Mouse (Mus musculus): Measurements from ENCODE around the gene Ormdl2.
"Not testable (repeated sequence)": the region's sequence is repeated elsewhere in the genome, so short reads cannot be mapped to it uniquely, and the experiment has no call there.

Ormdl2 gene
- long read RNA-seq, experiment 1, transcript Ormdl2-201 (4 exons, 1,573 nt) = major isoform, 45 of 75 reads
- long read RNA-seq, experiment 1, transcript Ormdl2-204 (4 exons, 724 nt) = minor isoform, 19 of 75 reads
- long read RNA-seq, experiment 1, partial matches to known transcripts = 4 of 75 reads
- long read RNA-seq, experiment 1, other reads (novel, unspliced or antisense) = 6 of 75 reads
- long read RNA-seq, experiment 2, transcript Ormdl2-204 (4 exons, 724 nt) = minor isoform, 21 of 81 reads
- long read RNA-seq, experiment 2, transcript Ormdl2-201 (4 exons, 1,573 nt) = major isoform, 44 of 81 reads
- long read RNA-seq, experiment 2, partial matches to known transcripts = 5 of 81 reads
- long read RNA-seq, experiment 2, other reads (novel, unspliced or antisense) = 8 of 81 reads

DNA sequence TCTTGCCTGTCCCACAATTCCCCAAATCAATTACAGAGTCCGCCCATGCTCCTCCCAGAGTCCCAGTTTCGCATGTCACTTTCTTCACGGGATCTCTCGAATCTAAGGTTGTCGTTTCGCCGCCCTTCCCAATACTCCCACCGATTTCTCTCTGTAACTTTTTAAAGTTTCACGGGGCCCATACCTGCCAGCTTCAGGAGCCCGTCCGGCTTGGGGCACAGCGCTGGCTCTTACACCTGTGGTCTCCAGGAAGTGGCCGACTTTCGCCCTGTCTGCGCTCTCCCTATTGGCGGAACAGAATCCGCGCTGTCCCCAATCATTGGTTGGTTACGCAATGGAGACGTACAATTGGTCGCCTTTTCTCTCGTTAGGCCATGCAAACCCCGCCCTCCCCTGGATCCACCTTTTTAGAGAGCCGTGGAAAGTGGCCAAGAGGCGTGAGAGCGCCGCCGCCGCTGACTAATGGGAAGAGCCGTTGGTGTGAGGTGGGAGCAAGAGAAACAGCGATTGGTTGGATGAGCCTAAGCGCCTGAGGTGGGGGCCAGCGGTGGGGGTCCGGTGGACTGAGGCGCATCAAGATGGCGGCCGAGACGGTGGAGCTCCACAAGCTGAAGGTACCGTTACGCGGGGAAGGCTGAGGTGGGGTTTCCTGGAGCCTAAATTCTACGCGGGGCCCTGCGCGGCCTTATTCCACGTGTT lies at the start of gene Ormdl2:
Gene Ormdl2 (minus strand): TSS at position 288 of the 699 bp plus-strand sequence.
- intact Hi-C loops (cut with DNase I) = no loop called here

DNA sequence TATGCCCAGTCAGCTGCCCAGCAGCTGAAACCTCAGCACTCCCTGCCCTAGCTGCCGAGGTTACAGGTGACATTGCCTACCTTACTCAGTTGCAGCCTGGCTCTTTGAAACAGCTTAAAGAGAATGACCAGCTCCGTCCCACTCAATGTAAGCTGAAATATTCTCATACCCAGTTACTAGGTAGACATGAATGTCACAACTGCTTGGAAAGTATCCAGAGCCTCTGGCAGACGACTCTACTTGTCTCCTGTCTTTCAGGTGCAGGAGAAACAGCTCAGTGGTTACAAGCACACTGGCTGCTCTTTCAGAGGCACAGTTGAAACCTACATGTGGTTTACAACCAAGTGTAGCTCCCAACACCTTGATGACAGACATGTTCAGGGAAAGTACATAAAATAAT lies 48.9 kb upstream of the Ormdl2 start:
- intact Hi-C loops (cut with DNase I) = no loop called here

DNA sequence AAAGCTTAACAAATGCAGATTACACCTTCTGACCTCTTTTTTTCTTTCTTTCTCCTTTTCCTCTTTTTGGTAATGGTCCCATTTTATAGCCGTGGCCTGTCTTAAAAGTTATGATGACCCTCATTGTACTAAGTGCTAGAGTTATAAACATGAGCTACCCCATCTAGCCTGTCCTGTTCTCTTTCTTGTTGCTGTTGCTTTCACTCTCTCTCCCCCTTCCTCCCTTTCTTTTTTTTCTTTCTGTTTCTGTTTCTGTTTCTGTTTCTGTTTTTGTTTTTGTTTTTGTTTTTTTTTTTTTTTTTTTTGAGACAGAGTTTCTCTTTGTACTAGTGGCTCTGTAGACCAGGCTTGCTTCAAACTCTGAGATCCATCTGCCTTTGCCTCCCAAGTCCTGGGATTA lies 45.1 kb upstream of the Ormdl2 start:
- intact Hi-C loops (cut with DNase I) = no loop called here

DNA sequence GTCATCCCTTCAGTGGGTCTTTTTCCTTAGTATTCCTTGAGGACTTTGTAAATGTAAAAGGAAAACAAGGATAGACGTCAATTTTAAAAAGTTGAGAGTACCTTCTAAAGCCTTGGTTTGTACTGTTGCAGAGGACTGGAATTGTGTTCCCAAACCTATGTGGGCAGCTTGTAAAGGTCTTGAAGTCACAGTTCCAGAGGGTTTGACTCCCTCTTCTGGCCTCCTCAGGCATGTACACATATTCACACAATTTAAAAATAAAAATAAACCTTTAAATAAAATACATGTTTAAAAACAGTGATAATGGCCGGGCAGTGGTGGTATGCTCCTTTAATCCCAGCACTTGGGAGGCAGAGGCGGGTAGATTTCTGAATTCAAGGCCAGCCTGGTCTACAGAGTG lies 44.6 kb upstream of the Ormdl2 start:
- intact Hi-C loops (cut with DNase I) = no loop called here

DNA sequence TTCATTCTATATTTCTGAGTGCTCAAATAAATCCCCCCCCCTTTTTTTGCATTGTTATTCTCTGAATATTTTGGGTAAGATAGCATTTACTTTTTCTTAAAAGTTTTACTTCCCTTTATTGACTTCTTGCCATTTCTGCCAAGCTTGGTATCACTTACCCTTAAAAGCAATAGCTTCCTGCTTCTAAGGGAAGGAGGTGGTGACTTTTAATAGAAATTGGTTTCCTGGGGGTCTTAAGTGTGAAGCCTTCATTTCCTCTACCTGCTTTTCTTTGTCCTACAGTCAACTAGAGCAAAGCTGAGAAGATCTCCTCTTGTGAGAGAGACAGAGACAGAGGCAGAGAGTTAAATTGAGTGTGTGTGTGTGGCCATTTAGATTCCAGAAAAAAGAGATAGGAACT lies 39.7 kb upstream of the Ormdl2 start:
- intact Hi-C loops (cut with DNase I) = no loop called here

DNA sequence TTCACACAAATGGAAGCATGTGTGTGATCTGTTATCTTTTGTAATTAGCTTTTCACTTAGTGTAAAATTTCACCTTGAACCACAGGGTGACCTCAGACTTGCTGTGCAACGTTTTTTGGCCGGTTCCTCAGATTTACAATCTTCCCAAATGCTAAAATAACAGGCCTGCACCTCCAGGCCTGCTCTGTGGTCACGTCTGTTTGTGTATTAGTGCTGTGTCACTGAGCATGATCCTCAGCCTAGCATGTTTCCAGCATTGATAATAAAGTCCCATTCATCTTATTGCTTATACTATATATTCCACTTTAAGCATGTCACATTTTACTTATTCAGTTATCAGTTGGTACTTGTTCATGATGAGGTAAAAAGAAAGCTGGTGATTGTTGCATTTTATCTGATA lies 28.9 kb upstream of the Ormdl2 start:
- intact Hi-C loops (cut with DNase I) = no loop called here

DNA sequence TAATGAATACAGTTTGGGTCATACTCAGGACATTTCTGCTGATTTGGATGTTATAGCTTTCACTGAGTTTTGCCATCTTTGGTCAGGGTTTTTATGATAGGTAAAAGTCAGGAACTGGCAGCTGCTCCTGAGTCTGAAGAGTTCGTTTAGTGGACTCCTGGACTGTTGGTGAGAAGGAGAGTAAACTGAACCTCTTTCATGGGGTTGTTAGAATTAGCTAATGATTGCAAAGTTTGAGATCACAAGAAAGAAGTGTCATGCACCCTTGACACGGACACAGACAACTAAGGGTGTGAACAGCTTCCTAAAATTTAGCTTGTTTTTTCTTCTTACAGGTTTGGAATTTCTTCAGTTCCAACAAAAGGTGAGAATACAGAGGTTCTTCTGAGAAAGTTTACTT lies 27.0 kb upstream of the Ormdl2 start:
- intact Hi-C loops (cut with DNase I) = loop anchor here (5.0 kb wide), 1 partner anchor 129 kb away; no protein-coding TSS in a partner anchor

DNA sequence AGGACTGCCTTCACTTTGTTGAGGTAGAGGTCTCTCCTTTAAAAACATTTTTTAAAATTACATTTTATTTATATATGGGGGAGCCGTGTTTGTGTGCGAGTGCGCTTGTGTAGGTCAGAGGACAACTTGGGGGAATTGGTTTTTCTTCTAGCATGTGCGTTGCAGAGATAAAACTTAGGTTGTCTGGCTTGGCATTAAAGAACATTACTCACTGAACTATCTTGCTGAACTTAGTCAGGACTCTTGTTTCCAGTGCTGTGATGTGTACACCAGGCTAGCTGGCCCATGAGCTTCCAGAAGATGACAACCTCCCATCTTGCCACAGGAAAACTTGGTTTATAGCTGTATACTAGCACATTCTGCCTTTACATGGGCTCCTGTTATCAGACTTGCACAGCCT lies 25.2 kb upstream of the Ormdl2 start:
- intact Hi-C loops (cut with DNase I) = loop anchor here (5.0 kb wide), 1 partner anchor 131 kb away; no protein-coding TSS in a partner anchor

DNA sequence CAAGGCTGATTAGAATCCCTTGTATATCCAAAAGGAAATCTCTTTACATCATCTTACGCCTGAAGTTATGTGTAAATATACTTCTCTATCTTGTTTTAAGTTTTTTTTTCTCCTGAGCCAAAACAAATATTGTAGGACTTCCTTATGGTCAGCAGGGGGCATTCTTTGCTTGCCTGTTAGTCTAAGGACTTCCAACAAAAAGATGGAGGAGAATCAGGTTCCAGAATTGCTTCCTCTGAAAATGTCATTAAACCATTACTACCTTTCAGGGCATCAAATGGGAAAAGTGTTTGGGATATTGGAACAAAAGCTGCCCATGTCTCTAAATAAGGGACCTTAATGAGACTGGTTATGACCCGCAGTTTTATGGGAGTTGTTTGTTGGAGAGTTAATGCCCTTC lies 24.1 kb upstream of the Ormdl2 start:
- intact Hi-C loops (cut with DNase I) = loop anchor here (2.0 to 5.0 kb wide), 2 partner anchors 49 to 132 kb away; no protein-coding TSS in a partner anchor

DNA sequence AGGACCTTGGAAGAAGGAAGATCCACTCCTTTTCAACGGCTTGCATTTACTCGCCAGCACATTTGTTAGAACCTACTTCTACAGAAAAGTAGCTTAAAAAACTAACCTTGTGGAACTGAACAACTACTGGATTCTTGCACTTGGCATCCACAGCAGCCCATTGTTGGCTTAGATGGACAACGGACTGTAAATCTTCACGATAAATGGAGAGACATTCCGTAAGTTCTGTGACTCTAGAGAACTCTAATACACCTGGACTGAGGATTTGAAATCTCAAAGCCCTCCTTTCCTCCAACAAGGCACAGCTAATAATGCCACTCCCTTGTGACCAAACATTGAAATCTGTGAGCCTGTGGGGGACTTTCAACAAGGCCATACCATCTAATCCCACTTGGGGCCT lies 21.8 kb upstream of the Ormdl2 start:
- intact Hi-C loops (cut with DNase I) = no loop called here

DNA sequence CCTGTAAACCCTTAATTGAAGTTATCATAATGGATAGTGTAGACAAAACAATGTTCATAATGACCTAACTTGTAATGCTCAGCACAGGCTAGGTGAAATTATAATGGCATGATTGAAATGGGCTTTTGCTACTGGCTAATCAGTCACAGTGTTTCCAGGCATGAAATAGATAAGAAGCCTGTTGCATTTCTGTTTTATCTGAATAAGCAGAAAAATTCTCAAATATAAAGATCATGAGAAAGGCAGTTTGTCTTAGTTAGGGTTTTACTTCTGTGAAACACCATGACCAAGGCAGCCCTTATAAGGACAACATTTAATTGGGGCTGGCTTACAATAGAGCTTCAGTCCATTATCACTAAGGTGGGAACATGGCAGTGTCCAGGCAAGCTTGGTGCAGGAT lies 19.2 kb upstream of the Ormdl2 start:
- intact Hi-C loops (cut with DNase I) = no loop called here

DNA sequence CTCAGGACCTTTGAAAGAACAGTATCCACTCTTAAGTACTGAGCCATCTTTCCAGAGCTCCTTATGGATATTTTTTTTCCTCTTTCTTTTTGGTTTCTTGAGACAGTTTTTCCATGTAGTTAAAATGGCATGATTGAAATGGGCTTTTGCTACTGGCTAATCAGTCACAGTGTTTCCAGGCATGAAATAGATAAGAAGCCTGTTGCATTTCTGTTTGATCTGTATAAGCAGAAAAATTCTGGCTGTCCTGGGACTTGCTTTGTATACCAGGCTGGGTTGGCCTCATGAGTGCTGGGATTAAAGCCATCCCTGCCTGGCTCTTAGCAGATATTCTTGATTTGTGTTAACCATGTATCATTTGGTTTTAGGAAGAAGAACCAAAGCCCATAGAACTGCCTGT lies 18.0 kb upstream of the Ormdl2 start:
- intact Hi-C loops (cut with DNase I) = no loop called here

DNA sequence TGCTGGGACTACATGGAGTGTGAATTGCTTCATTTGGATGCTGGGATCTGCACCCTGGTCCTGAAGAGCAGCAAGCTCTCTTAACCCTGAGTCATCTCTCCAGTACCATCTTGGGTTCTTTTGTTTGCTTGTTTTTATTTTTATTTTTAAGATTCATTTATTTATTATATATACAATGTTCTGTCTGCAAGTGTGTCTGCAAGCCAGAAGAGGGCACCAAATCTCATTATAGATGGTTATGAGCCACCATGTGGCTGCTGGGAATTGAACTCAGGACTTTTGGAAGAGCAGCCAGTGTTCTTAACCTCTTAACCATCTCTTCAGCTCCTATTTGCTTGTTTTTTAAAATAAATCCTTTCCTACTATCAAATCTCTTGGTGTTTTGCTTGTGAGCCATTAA lies 16.0 kb upstream of the Ormdl2 start:
- intact Hi-C loops (cut with DNase I) = no loop called here

DNA sequence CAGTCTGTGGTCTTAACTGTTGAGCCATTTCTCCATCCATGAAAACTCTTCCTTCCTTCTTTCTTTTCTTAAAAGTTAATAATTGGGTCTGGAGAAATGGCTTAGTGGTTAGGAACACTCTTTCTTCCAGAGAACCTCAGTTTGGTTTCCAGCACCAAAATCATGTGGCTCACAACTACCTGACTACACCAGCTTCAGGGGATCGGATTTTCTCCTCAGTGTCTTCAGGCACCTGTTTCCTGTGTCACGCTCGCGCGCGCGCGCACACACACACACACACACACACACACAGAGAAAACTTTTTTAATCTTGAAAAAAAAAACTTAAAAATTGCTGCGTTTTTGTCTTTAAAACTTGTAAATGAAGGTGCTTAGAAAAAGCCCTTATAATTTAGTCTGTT lies 2.4 kb upstream of the Ormdl2 start:
- intact Hi-C loops (cut with DNase I) = no loop called here

DNA sequence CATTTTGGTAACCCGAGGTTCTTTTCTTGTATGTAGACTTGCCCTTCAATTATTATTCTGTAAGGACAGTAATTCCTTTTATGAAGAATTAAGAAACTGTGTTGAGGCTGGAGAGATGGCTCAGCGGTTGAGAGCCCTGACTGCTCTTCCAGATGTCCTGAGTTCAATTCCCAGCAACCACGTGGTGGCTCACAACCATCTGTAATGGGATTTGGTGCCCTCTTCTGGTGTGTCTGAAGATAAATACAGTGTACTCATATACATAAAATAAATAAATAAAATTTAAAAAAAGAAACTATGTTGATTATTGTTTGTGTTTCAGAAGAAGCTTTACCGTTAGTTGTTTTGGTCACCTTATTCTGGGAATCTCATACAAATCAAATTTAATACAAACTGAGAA lies 1.6 kb upstream of the Ormdl2 start:
- intact Hi-C loops (cut with DNase I) = not testable (repeated sequence)

DNA sequence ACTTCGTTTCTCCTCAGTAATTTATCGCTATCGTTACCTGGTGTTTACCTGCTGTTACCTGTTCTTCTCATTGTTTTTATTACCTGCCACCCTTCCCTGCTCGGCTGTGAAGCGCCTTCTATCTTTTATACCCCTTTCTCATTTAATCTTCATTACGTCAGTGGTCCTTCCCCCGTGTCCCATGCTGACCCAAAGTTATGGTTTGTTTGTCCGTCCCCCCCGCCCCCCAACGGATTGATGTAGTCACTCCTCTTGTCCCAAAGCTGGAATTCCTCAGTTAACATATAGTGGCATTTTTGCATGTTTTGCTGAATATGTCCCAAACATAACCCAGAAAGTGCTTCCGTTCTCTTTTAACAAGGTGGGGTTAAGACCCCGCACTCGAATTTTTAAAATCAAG lies 690 bp upstream of the Ormdl2 start:
- intact Hi-C loops (cut with DNase I) = no loop called here

DNA sequence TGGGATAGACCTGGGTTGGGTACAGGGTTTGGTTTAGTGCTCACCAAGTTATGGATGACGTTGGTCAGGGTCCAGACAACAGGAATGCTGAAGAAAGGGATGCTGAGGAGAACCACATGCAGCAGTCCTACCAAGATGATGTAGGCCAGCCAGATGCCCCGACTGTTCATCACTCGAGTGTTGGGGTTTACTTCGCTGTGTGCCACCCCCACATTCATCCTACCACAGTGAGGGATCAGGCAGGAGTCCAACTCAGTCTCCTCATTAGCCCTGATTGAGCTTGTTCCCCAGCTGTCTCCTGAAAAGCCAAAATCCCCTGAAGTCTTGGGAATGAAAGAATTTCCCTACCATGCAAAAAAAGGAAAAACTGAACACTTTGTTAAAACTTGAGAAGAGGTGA lies 1.2 kb downstream of the Ormdl2 start:
- intact Hi-C loops (cut with DNase I) = no loop called here

DNA sequence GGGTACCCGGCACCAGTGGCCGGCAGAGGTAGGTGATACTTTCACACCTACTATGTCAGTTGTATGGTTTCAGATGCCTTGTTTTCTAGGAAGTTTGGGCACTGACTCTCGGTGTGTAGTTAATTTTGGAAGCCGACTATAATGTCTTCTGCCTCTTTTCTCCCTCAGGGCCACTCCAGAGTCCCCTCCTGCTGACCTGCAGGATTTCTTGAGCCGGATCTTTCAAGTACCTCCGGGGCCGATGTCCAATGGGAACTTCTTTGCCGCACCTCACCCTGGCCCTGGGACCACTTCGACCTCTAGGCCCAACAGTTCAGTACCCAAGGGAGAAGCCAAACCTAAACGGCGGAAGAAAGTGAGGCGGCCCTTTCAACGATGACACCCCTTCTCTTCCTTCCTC lies 4.4 kb downstream of the Ormdl2 start, which contains the start of gene Sarnp:
Gene Sarnp (plus strand): TSS at position 301 of the 400 bp plus-strand sequence.
- intact Hi-C loops (cut with DNase I) = no loop called here

DNA sequence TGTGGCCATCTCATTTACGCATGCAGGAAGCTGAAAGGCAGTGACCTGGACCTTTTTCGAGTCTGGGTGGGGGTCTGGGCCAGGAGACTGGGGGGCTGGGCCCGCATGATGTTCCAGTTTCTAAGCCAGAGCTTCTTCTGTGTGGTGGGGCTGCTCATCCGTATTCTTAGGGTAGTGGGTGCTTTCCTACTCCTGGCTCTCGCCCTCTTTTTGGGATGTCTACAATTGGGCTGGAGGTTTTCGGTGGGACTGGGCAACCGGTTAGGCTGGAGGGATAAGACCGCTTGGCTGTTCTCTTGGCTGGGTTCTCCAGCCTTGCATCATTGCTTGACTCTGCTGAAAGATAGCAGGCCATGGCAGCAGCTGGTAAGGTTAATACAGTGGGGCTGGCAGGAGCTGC lies 14.4 kb downstream of the Ormdl2 start:
- intact Hi-C loops (cut with DNase I) = no loop called here

DNA sequence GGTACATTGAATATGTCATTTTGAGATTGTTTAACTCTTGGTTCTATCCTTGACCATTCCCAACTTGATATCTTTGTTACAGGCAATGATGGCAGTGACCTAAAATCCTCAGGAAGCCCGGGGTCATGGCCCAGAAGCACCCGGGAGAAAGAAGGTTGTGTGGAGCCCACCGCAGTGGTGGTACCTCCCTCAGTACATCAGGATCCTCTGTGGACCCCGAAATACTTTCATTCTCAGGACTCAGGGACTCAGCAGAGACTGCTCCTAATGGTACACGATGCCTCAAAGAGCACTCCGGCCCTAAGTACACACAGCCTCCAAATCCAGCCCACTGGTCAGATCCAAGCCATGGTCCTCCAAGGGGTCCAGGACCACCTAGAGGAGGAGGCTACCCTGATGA lies 15.4 kb downstream of the Ormdl2 start:
- intact Hi-C loops (cut with DNase I) = no loop called here

DNA sequence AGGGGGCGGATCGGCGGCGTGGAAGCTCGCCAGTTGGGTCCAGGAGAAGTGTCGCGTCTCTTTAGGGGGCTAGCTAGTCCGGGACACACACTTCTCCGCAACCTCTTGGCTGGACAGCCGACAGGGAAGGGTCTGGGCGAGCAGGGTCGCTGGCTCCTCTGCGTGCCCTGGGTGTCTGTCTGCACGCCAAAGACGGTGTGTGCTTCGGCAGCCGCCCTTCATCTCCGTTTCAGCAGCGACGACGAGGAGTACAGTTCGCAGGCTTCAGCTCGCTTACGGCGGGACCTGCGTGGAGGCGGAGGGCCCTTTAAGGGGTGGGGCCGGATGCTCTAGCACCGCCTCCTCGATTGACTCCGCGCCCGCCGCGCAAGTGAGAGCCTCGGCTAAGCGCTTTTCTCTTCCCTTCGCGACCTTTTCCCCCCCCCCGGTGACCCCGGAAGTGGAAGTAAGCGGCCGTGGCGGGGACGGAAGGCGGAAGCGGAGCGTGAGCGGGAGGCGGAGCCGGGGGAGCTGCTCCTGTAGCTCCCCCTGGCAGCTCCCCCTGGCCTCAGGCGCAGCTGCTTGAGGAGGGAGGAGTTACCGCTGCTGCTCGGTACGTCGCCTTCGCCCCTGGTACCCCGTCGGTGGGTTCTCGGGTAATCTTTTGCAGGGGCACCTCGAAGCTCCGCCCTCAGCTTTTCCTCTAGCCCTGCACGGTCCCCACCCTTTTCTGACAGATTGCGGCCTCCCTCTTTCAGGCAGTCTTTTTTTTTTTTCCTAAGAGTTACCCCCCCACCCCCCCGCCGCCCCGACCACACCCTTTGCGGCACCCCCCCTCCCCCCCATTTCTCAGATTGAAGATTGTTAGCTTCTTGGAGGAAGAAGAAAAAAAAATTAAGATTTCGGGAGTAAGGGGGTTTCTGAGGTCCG lies 16.1 kb downstream of the Ormdl2 start:
- intact Hi-C loops (cut with DNase I) = no loop called here

Data from adrenal gland (tissue).